Mouse (Mus musculus): Measurements from ENCODE around the gene Zfhx3. TPM values are rescaled to one million over a fixed set of nuclear protein-coding genes. Genes with fewer than 3 reads are reported as not detected.

Gene Zfhx3
- polyA plus RNA-seq, 1 experiment = 14.0 TPM

DNA sequence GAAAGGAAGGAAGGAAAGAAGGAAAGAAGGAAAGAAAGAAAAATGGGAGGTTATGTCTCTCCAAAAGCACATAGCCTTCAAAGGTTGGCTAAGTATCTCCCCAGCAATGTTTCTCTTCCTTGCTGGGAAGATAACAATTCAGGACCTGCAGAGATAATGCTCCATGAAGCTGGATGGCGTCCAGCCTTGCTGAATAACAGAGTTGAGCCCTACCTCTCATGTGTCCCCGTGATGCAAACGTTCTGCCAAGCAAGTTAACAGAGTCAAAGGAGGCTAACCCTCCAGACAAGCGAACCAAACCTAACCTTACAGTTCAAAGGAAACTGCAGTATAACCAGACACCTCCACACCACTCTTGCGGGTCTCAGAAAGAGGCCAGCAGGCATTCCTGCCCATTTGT lies 681.2 kb downstream of the Zfhx3 start:
- H3K9ac ChIP-seq (ENCODE audit: low read depth, poor library complexity, severe bottlenecking) = no peak overlapping the region
- H3K4me1 ChIP-seq (ENCODE audit: control insufficient read depth, insufficient read depth, low read length) = peaks cover 3% of the 10 kb centered on the region
- H3K27ac ChIP-seq (ENCODE audit: insufficient read depth, low read length) = no peak overlapping the region
- no peak overlapping the region for H3K4me3 ChIP-seq (ENCODE audit: low read depth, low read length)
- H3K36me3 ChIP-seq (ENCODE audit: control insufficient read depth, insufficient read depth, low read length, poor library complexity, severe bottlenecking) = no peaks in the 10 kb centered on the region
- H3K9me3 ChIP-seq (replicated peaks; ENCODE audit: control insufficient read depth, insufficient read depth, low read length, poor library complexity, severe bottlenecking) = no peaks in the 10 kb centered on the region
- no peaks in the 10 kb centered on the region; the same call in 1 of the 2 replicates for H3K27me3 ChIP-seq (ENCODE audit: control insufficient read depth, insufficient read depth, low read length, poor library complexity, severe bottlenecking)
- no peak for TF ChIP-seq POLR2A (IDR thresholded peaks at IDR 0.05; ENCODE audit: insufficient read depth, low read length)
- TF ChIP-seq EP300 (IDR thresholded peaks at IDR 0.05; ENCODE audit: insufficient read depth, low read depth, low read length) = no peak
- no peak for TF ChIP-seq CTCF (IDR thresholded peaks at IDR 0.05; ENCODE audit: low read depth, low read length)

DNA sequence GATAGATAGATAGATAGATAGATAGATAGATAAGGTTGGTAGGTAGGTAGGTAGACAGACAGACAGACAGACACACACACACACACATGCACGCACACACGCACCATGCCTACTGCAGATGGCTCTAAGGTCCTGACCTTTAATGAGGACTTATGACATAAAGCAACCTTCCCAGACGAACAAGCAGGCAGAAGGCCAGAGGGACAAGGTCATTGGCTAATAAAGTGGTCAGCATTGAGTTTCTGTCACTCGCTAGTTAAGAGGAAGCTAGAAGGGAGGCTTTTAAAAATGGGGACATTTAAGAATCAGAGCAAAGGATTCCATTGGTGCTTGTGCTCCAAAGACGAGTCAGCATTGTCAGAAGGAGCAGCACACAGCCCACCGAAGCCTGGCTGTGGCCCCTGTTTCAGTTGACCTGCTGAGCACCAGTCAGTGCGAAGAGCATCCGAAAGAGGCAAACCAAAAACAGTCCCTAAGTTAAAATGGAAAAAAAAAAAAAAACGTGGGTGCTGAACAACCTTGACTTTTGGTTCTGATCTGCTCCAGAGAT lies 683.2 kb downstream of the Zfhx3 start:
- H3K9ac ChIP-seq (ENCODE audit: low read depth, poor library complexity, severe bottlenecking) = no peak overlapping the region
- no peaks in the 10 kb centered on the region; the same call in 1 of the 2 replicates for H3K27me3 ChIP-seq (ENCODE audit: control insufficient read depth, insufficient read depth, low read length, poor library complexity, severe bottlenecking)
- no peak overlapping the region for H3K4me3 ChIP-seq (ENCODE audit: low read depth, low read length)
- H3K36me3 ChIP-seq (ENCODE audit: control insufficient read depth, insufficient read depth, low read length, poor library complexity, severe bottlenecking) = no peaks in the 10 kb centered on the region
- no peak overlapping the region for H3K27ac ChIP-seq (ENCODE audit: insufficient read depth, low read length)
- TF ChIP-seq EP300 (IDR thresholded peaks at IDR 0.05; ENCODE audit: insufficient read depth, low read depth, low read length) (no peak), POLR2A (IDR thresholded peaks at IDR 0.05; ENCODE audit: insufficient read depth, low read length) (no peak), CTCF (IDR thresholded peaks at IDR 0.05; ENCODE audit: low read depth, low read length) (no peak)
- H3K4me1 ChIP-seq (ENCODE audit: control insufficient read depth, insufficient read depth, low read length) = peaks cover 3% of the 10 kb centered on the region
- H3K9me3 ChIP-seq (replicated peaks; ENCODE audit: control insufficient read depth, insufficient read depth, low read length, poor library complexity, severe bottlenecking) = no peaks in the 10 kb centered on the region

DNA sequence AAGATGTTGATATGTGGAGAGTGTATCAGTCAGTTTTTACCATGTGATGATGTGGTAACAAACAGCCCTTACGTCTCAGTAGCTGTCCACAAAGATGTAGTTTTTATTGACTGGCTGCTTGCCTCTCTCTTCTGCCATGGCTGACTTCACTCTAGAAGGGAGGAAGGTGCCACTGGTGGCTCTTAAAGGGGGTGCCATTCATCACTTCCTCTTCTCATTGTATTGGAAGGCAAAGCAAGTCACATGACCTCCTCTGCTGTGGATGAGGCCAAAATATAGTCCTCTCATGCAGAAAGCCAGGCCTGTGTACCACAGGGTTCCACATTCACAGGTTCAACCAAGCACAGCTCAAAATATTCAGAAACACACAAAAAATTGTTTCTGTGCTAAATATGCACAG lies 688.6 kb downstream of the Zfhx3 start:
- Histone ChIP-seq H3K9me3 (replicated peaks; ENCODE audit: control insufficient read depth, insufficient read depth, low read length, poor library complexity, severe bottlenecking) (no peaks in the 10 kb centered on the region), H3K9ac (ENCODE audit: low read depth, poor library complexity, severe bottlenecking) (no peak overlapping the region), H3K36me3 (ENCODE audit: control insufficient read depth, insufficient read depth, low read length, poor library complexity, severe bottlenecking) (no peaks in the 10 kb centered on the region), H3K4me1 (ENCODE audit: control insufficient read depth, insufficient read depth, low read length) (no peaks in the 10 kb centered on the region), H3K27ac (ENCODE audit: insufficient read depth, low read length) (no peak overlapping the region), H3K4me3 (ENCODE audit: low read depth, low read length) (no peak overlapping the region), H3K27me3 (ENCODE audit: control insufficient read depth, insufficient read depth, low read length, poor library complexity, severe bottlenecking) (no peaks in the 10 kb centered on the region; the same call in 1 of the 2 replicates)
- TF ChIP-seq POLR2A (IDR thresholded peaks at IDR 0.05; ENCODE audit: insufficient read depth, low read length) (no peak), CTCF (IDR thresholded peaks at IDR 0.05; ENCODE audit: low read depth, low read length) (no peak), EP300 (IDR thresholded peaks at IDR 0.05; ENCODE audit: insufficient read depth, low read depth, low read length) (no peak)

DNA sequence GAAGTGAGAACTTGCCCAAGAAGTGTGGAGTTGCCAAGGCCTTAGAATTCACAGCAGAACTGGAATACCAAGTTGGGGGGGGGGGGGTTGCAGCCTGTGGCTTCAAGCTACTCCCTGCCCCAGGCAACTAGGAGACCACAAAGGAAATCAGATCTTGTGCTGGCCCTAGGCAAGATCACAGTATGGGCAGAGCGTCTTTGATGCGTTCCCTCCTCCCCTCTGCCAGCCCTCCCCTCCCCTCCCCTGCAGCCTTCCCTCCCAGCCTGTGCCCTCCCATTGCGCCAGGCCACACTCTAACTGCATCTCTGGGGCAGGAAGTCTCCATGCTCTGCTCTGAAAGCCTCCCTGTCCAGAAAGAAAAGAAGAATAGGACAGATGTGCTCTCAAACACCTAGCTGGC lies 691.8 kb downstream of the Zfhx3 start:
- H3K27me3 ChIP-seq (ENCODE audit: control insufficient read depth, insufficient read depth, low read length, poor library complexity, severe bottlenecking) = no peaks in the 10 kb centered on the region; the same call in 1 of the 2 replicates
- H3K27ac ChIP-seq (ENCODE audit: insufficient read depth, low read length) = no peak overlapping the region
- H3K4me1 ChIP-seq (ENCODE audit: control insufficient read depth, insufficient read depth, low read length) = no peaks in the 10 kb centered on the region
- H3K4me3 ChIP-seq (ENCODE audit: low read depth, low read length) = no peak overlapping the region
- TF ChIP-seq EP300 (IDR thresholded peaks at IDR 0.05; ENCODE audit: insufficient read depth, low read depth, low read length) (no peak), POLR2A (IDR thresholded peaks at IDR 0.05; ENCODE audit: insufficient read depth, low read length) (no peak)
- no peak overlapping the region for H3K9ac ChIP-seq (ENCODE audit: low read depth, poor library complexity, severe bottlenecking)
- no peaks in the 10 kb centered on the region for H3K36me3 ChIP-seq (ENCODE audit: control insufficient read depth, insufficient read depth, low read length, poor library complexity, severe bottlenecking)
- no peaks in the 10 kb centered on the region for H3K9me3 ChIP-seq (replicated peaks; ENCODE audit: control insufficient read depth, insufficient read depth, low read length, poor library complexity, severe bottlenecking)

DNA sequence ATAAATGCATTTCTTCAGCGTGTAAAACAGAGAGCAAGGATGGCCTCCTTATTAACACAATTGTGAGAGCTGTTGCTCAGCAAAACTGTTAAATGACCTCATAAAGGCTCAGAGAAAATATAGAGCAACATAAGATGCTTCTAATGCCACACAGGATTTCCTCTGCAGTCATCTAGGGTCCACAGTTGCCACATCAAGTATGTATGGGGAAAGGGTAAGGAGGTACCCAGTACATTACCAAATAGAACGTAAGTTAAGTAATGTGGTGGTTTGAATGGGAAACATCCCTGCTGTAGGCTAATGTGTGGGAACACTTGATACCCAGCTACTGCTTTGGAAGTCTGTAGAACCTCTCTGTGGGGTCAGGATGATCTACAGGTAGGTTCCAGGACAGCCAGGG lies 695.4 kb downstream of the Zfhx3 start:
- Histone ChIP-seq H3K4me1 (ENCODE audit: control insufficient read depth, insufficient read depth, low read length) (no peaks in the 10 kb centered on the region), H3K4me3 (ENCODE audit: low read depth, low read length) (no peak overlapping the region), H3K36me3 (ENCODE audit: control insufficient read depth, insufficient read depth, low read length, poor library complexity, severe bottlenecking) (no peaks in the 10 kb centered on the region), H3K27me3 (ENCODE audit: control insufficient read depth, insufficient read depth, low read length, poor library complexity, severe bottlenecking) (no peaks in the 10 kb centered on the region; the same call in 1 of the 2 replicates), H3K27ac (ENCODE audit: insufficient read depth, low read length) (no peak overlapping the region), H3K9me3 (replicated peaks; ENCODE audit: control insufficient read depth, insufficient read depth, low read length, poor library complexity, severe bottlenecking) (no peaks in the 10 kb centered on the region), H3K9ac (ENCODE audit: low read depth, poor library complexity, severe bottlenecking) (no peak overlapping the region)
- TF ChIP-seq EP300 (IDR thresholded peaks at IDR 0.05; ENCODE audit: insufficient read depth, low read depth, low read length) (no peak), CTCF (IDR thresholded peaks at IDR 0.05; ENCODE audit: low read depth, low read length) (no peak), POLR2A (IDR thresholded peaks at IDR 0.05; ENCODE audit: insufficient read depth, low read length) (no peak)

DNA sequence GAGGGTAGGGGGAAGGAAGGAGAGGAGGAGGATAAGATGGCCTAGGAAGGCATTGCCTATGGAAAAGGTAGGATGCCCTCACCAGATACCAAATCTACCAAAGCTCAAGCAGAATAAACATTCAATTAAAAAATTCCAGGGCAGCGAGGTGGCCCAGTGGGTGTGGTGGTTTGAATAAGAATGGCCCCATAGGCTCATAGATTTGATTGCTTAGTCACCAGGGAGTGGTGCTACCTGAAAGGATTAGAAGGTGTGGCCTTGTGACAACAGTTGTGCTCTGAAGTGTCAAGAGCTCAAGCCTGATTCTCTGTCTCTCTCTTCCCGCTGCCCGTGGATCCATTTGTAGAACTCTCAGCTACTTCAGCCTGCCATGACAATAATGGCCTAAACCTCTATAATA lies 703.2 kb downstream of the Zfhx3 start:
- TF ChIP-seq POLR2A (IDR thresholded peaks at IDR 0.05; ENCODE audit: insufficient read depth, low read length) = no peak
- peak; percentile 65; the same call in 1 of the 2 replicates for TF ChIP-seq EP300 (IDR thresholded peaks at IDR 0.05; ENCODE audit: insufficient read depth, low read depth, low read length)
- Histone ChIP-seq H3K4me1 (ENCODE audit: control insufficient read depth, insufficient read depth, low read length) (peaks cover 16% of the 10 kb centered on the region), H3K27me3 (ENCODE audit: control insufficient read depth, insufficient read depth, low read length, poor library complexity, severe bottlenecking) (no peaks in the 10 kb centered on the region)

More for the DNA sequence above, 703.2 kb downstream of the Zfhx3 start:
- no peaks in the 10 kb centered on the region for H3K9me3 ChIP-seq (replicated peaks; ENCODE audit: control insufficient read depth, insufficient read depth, low read length, poor library complexity, severe bottlenecking)
- H3K27ac ChIP-seq (ENCODE audit: insufficient read depth, low read length) = peak overlapping the region; percentile 62
- no peak overlapping the region for H3K4me3 ChIP-seq (ENCODE audit: low read depth, low read length)
- H3K9ac ChIP-seq (ENCODE audit: low read depth, poor library complexity, severe bottlenecking) = no peak overlapping the region
- H3K36me3 ChIP-seq (ENCODE audit: control insufficient read depth, insufficient read depth, low read length, poor library complexity, severe bottlenecking) = no peaks in the 10 kb centered on the region
